Mouse (Mus musculus): ENCODE measurements around the gene Obp2a.
"Not testable (repeated sequence)": the region's sequence is repeated elsewhere in the genome, so short reads cannot be mapped to it uniquely, and the experiment has no call there.

The Obp2a gene

DNA sequence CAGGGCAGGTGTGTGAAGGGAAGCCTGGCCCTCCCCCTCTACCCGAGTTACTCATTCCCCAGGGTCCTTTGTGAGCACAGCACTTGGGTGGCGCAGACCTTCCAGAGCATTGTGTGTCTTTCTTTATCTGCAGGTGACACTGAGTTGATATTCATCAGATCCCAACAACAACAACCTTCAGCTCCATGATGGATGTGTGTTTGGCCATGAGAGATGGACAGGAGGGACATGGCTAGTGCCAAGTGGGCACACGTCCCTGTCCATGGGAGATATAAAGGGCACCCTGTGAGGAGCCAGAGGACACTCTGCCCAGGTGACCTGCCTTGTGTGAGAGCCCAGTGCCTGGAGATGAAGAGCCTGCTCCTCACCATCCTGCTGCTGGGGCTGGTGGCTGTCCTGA, at the start of gene Obp2a:
Gene Obp2a, plus strand, starts transcription at position 301 of the 400 bp plus-strand sequence.
- DNase-seq (ENCODE audit: low spot score in 2 of 2): not testable (repeated sequence)

DNA sequence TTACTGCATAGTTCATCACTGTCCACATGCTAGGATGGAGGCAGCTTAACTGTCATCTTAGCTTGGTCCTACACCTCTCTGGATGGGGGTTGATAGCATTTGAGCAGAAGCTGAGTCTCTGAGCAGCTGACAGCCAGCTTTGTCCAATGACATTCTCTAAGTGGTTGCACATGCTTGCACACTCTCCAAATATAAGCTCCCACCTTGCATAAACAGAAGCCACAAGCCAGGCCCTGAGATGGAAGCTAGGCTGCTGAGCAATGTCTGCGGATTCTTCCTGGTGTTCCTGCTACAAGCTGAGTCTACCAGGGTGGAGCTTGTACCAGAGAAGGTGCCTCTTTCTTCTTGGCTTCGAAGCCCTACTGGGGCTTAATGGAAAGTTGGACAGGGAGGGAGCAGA, 46.9 kb upstream of the Obp2a start, which contains the start of gene Lcn8:
Gene Lcn8, plus strand, starts transcription at position 219 of the 400 bp plus-strand sequence.
- no peak for DNase-seq (ENCODE audit: low spot score in 2 of 2)

DNA sequence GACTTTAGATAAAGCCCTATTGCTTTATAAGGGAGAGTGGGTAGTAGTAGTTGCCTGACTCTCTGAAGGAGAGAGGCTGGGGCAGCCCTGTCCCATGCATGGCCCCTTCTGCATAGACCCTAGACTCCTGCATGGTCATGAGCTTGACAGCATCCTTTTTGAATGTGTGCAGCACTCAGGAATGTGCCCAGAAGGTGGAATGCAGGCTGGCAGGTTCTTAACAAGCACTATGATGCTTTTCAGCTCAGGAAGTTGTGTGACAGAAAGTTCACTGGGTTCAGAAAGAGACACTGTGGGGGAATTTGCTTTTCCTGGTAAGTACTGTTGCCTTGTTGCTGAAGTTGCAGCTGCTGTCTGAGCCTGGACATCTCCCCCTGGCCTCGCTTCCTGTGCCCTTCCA, 45.3 kb upstream of the Obp2a start:
- no peak for DNase-seq (ENCODE audit: low spot score in 2 of 2)

DNA sequence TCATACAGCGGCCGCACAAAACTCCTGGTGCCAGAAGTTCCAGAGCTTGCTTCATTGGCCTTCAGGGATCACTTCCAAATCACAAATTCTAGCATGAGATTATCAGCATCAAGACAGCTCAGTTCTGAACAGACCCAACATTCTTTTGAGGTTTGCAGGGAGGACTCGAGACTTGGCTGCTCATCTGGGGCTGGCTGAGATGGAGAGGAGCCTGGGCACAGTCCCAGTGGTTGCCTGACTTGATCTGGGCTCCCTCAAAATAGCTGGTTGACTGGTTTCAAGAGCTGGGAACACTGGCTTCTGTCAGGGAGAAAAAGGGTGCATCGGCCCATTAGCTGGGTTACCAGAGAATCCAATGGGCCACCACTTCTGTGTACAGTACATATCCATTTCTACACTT, 43.2 kb upstream of the Obp2a start:
- peak in 1 of 2 experiments; percentile 8 for DNase-seq (ENCODE audit: low spot score in 2 of 2)

DNA sequence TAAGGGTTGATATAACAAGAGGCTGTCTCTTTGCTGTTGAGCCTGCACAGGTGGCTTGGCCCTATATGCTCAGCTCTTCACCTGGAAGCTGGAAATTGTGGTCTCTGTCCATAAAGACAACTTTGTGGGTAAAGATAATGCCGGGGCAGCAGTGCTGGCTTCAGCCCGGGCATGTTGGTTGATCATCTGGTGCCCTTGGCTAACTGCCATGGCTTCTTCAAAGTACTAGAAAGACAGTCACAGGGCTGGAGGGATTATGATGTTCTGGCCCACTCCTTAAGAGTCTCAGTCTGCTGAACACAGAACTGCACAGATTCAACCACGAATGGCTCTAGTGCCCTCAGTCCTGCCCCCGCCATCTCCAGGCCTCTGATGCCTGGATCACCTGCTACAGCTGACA, 42.6 kb upstream of the Obp2a start:
- no peak for DNase-seq (ENCODE audit: low spot score in 2 of 2)

DNA sequence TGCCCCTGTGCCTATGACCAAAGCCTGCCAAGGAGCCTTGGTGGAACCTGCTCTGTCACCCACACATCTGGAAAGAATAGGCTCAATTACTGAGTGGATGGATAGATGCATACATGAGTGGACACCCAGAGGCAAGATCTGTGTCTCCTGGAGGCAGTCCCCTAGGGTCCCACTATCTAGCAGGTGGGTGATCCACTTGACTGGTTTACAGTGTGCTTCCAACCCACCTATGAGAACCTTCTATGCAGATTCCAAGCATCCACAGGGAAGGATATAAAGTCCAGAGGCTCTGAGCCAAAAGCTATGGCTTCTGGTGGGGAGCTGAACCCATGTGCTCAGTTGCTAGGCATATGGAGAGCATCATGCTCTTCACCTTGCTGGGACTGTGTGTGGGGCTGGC, 42.2 kb upstream of the Obp2a start, which contains the start of gene Lcn5:
Gene Lcn5, plus strand, starts transcription at position 301 of the 400 bp plus-strand sequence.
- no peak for DNase-seq (ENCODE audit: low spot score in 2 of 2)

DNA sequence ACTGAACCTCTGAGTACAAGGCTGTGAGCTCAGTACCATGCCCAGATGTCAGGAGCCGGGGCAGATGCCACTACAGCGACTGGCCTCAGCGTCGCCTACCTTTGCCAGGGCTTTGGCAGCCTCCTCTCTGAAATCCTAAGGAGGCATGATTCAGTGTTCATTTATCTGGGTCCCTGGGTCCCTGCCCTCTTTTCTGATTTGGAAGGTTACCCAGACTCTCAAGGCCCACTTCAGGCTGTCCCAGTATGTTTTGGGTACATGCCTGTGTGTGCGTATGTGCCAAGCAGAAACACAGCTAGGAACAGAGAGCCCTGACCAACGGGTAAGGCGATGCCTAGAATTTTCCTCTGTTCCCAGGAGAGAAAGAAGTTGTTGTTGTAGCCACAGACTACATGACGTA, 39.6 kb upstream of the Obp2a start:
- DNase-seq (ENCODE audit: low spot score in 2 of 2): no peak

DNA sequence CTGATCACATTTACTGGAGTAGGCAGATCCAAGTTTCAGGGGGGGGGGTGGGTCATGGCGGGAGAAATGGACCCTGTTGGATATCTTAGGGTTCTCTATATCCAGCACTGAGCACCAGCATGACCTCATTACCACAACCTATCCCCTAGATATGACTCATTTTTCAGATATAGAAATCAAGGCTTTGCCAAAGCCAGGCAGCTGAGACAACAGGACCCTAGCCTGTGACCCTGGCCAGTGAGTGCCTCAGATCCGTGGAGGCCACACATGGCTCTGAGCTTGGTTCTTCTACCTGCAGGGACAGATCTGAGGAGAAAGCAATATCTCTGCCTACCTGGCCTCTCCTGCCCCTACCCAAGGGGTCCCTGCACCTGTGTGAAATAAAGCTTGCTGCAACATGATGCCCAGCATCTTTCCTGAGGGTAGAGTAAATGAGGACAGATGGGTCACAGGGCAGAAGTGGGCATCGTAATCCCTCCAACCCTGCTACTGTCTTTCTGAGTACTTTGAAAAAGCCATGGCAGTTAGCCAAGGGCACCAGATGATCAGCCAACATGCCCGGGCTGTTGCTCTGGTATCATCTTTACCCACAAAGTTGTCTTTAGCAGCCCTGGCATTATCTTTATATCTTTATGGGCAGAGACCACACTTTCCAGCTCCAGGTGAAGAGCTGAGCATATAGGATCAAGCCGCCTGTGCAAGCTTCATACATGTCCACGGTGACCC, 38.4 kb upstream of the Obp2a start:
- no peak for DNase-seq (ENCODE audit: low spot score in 2 of 2)

DNA sequence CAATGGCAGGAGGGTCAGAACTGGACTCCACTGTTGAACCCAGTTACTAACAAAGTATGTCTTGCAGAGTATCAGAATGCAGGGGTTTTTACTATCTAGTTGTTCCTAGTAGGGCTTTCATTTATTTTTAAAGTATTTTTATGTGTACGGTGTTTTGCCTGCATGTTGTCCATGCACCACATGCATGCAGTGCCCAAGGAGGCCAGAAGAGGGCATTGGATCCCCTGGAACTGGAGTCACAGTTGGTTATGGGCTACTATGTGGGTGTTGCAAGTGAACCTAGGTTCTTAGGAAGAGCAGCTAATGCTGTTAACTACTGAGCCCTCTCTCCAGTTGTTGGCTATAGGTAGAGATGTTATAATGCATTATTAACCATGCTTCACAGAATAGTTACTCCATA, 36.3 kb upstream of the Obp2a start:
- DNase-seq (ENCODE audit: low spot score in 2 of 2): peak; percentile 47 to 50

DNA sequence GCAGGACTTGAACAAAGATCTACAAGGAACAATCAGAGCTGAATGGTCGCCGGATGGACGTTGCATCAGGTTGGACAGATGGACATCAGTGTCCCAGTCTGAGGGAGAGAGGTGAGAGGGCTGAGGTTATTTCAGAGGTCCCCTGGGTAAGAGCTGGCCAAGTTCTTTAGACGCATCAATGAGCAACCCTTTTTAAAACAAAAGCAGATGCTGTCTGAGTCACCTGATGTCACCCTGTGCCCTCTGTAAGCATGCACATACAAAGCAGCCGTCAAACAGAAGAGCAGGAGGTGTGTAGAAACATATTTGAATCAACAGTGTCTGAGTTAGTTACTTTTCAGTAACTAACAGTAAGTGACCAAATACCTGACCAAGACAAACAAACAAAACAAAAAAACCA, 35.7 kb upstream of the Obp2a start:
- DNase-seq (ENCODE audit: low spot score in 2 of 2): no peak

DNA sequence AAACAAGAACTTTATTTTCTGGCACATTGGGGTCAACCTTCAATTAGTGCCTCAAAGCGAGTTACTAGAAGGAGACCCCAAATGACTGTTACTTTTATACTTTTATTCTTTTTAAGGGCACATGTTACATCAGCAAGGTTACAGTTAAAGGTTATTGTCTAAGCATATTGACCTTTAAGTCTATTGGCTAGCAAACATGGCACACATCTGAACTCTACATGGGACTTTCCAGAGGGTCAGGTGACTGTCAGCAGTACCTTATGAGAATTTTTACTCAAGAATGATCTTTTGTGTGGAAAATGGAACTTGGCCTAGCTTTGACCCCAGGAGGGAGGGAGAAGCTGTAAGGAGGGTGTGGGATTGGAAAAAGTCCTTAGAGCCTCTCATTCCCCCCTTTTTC, 33.3 kb upstream of the Obp2a start:
- DNase-seq (ENCODE audit: low spot score in 2 of 2): no peak

DNA sequence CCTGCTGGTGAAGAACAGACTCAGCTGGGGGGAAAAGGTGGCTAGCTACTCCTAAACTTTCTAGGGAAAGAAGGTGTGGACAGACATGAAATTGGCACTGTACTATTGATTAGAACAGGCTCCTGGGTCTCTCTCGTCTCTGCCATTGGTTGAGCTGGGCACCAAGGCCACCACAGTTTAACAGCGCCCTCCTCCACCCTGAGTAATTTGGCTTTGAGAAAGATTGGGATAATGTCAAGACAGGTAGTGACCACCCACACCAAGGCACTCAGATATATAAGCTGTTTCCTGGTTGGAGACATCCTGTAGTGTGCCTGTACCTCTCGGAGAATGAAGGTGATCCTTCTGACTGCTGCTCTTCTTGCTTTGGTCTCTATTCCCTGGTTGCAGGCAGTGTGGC, 23.4 kb upstream of the Obp2a start, which contains the start of gene Lcn6:
Gene Lcn6, plus strand, starts transcription at position 301 of the 400 bp plus-strand sequence.
- DNase-seq (ENCODE audit: low spot score in 2 of 2): no peak

DNA sequence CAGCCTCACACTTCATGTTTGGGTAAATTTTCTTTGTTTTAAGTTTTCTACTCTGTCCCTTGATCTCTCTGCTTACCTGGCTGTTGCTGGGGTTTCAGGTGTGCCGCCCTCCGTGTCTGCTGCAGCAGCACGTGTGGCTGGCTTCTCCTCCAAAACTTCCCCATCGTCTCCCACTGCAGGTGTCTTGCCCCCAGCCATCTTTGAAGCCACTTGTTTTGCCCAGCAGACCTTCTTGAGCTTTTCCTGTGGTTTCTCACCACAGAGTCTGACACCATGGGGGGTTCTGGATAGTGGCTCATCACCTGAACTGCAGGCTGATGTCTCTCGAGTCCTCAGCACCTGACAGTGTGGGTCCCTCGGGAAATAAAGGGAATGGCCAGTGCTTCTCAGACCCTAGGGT, 20.3 kb upstream of the Obp2a start:
- no peak for DNase-seq (ENCODE audit: low spot score in 2 of 2)

DNA sequence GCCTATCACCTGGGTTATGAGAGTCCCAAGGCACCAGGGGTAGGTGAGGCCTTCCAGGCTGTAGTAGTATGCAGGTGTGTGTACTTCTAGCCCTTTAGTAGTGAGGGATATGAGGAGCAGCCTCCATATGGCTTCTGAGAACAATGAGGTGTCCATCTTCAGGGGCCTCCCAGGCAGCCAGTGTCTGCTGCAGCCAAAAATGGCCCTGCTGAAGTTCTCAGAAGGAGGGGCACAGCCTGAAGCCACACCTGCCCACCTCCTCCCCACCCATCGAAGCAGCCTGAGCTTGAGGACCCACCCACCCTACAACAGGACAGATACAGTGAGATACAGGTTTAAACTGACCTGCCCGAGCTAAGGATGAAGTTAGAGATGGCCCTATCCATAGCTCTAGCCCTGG, 17.4 kb upstream of the Obp2a start, which contains the start of gene Lcn10:
Gene Lcn10, plus strand, starts transcription at position 301 of the 400 bp plus-strand sequence.
- no peak for DNase-seq (ENCODE audit: low spot score in 2 of 2)

DNA sequence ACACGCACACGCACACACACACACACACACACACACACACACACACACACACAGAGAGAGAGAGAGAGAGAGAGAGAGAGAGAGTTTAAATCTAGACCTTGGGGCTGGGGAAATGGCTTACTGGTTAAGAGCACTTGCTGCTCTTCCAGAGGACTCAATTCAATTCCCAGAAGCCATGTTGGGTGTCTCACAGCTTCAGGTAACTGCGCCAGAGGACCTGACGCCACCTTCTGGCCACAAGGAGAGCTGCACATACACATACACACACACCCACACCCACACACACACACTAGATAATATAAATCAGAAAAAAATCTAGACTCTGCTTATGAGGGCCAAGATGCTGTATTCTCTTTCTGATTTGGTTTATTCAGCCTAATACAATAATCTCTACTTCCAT, 12.9 kb upstream of the Obp2a start:
- no peak for DNase-seq (ENCODE audit: low spot score in 2 of 2)

DNA sequence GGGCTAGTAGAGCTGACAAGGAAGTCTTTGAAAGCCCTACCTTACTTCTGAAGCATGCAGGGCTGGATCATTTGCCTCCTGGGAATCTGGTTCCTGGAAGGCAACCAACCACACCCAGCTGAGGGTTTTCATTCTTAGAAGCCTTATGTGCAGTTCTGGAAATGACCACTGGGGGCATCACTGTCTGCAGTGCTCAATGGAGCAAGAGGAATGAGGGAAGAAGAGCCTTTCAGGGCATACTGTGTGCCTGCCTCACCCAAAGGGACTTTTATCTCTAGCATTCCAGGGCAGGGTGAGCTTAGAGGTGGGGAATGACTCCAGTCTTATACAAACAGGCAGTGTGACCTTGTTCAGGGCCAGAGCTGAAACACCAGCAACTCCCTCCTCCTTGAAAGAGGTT, 5.2 kb upstream of the Obp2a start:
- DNase-seq (ENCODE audit: low spot score in 2 of 2): peak; percentile 52 to 67

DNA sequence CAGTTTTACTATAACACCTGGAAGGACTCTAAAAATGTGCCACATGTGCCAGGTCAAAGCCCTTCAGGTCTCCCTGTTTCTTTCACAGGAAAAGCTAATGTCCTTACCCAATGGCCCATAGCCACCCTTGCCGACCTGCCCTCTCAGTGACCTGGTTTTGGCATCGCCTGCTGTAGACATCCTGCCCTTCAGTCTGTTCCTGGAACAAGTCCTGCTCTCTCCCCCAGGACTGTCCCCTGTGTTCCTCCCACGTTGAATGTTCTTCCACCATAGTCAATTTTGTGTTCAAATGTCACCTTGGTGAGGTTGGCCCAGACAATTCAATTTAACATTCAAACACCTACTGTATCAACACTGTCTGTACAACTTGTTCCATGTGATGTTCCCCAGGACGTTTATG, 2.9 kb upstream of the Obp2a start:
- DNase-seq (ENCODE audit: low spot score in 2 of 2): no peak

DNA sequence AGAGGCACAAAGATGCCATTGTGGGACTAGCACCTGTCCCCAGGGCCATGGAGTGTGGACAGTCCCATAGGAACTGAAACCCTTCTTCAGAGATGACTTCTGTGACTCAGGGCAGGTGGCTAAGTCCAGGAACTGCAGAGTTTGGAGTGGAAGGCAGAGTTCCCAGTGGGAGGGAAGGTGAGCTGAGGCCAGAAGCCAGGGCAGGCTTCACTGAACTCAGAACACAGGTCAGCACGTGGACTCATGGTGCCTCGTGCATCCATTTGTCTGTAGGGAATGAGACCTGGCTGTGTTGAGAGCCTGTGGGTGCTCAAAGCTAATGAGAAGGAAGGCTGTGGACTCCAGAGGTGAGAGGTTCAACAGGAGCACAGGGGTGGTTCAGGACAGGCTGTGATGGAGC, 1.1 kb upstream of the Obp2a start:
- DNase-seq (ENCODE audit: low spot score in 2 of 2): no peak

DNA sequence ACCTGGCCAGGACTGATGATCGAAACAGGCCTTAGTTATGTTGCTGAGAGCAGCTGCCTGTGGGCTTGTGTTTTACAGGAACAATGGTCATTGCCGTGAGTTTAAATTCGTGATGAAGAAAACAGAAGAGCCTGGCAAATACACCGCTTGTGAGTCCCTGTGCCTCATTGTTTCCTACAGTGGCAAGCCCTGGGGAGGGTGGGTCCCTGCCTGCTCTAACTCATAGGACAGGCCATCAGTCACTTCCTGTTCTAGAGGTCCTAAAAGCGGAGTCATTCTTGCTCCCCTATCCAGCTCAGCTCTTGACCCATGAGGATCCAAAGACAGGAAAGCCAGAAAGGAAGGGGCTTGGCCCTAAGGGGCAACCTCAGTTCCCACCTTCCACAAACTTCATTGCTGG, 1.2 kb downstream of the Obp2a start:
- DNase-seq (ENCODE audit: low spot score in 2 of 2): no peak

DNA sequence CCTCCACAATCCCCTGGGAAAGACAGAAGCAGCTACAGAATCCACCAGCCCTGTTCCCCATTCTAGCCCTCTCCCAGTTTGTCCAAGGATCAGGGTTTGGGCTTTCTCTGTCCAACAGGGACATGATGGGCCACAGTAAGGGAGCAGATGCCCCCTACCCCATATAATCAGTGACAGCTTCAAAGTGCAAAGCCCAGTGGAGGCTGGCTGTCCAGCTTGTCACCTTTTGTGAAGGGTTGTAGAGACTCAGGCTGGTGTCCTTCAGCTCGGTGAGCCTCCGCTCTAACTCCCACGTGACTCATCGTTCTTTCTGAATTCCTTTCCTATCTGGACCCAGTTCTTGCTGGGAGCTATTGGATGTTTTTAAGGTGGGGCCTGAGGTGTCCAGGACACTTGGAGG, 3.9 kb downstream of the Obp2a start:
- no peak for DNase-seq (ENCODE audit: low spot score in 2 of 2)

DNA sequence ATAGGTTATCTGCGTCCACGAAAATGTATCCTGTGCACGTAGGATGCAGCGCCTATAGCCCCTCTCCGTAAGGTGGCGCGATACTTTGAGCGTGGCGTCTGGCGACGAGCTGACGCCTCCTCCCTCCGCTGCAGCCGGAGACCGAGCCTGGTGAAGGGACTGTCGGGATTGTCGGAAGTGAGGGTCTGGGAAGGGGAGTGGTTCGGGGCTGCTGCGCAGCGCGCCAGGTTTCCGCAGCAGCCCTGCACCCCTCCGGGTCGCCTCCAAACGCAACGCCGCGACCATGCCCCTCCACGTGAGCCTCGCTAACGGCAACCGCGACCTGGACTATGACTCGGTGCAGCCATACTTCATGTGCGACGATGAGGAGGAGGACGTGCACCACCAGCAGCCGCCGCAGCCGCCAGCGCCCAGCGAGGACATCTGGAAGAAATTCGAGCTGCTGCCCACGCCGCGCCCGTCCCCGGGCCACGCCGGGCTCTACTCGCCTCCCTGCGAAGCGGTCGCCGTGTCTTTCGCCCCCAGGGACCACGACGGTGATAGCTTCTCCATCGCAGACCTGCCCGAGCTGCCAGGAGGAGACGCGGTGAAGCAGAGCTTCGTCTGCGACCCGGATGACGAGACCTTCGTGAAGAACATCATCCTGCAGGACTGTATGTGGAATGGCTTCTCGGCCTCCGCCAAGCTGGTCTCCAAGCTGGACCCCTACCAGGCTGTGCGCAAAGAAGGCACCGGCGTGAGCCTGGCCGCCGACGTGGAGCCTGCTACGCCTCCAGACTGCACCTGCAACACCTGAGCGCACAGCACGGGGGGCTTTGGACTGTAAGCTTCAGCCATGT, 7.0 kb downstream of the Obp2a start, which contains the start of gene Bmyc:
Gene Bmyc, plus strand, starts transcription at position 97 of the 839 bp plus-strand sequence.
- DNase-seq (ENCODE audit: low spot score in 2 of 2): peak; percentile 88 to 89

DNA sequence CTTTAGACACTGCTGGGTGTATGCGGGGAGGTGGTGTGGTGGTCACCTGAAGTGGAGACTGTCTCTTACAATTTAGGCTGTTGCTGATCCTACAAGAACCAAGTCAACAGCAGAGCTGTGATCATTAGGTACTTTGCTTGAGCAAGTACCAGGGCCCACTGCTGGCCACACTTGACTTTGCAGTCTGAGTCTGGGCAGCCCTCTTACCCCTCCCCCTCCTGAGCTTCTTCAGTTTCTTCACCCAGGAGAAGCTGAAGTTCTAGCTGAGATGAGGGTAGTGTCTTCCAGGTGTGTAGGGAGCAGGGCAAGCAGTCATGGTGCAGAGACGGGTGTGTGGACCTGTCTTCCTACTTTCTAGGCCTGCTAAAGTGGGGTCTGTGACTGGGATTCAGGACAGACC, 8.3 kb downstream of the Obp2a start:
- peak; percentile 41 to 57 for DNase-seq (ENCODE audit: low spot score in 2 of 2)

DNA sequence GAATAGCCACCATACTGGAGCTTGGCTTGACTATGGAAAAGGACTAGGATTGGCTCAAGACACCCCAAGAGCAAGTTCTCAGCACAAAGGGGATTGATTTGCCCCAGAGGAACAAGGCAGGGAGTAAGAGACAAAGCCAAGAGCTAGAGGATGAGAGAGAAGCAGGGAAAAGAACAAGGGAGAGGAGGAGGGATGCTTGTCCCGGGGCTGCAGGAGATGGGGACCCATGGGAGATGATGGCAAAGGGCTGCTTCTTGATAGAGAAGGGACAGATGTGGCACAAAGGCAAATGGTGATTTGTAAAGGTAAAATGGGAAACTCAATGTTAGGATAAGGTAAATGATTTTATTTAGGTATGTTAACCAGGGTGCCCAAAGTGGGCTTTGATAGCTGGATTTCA, 9.2 kb downstream of the Obp2a start:
- DNase-seq (ENCODE audit: low spot score in 2 of 2): not testable (repeated sequence)

Measured in right cerebral cortex, adult 2 months (tissue).